Mouse (Mus musculus) G1E (cell line): Measurements from ENCODE around the gene Gm525.

Source experiments
- CTCF ChIP-seq: IDR thresholded peaks from 2 replicates; pipeline ENCODE4 v1.5.1; 2012; ENCODE audit warnings: low read depth, low read length, inconsistent platforms, mixed read lengths
- GATA1 ChIP-seq: IDR thresholded peaks from 2 replicates; pipeline ENCODE4 v1.6.1; 2012; ENCODE audit warnings: borderline replicate concordance, low read length, inconsistent platforms, mixed read lengths
- POLR2AphosphoS5 ChIP-seq: IDR thresholded peaks from 2 replicates; pipeline ENCODE4 v1.6.1; 2012; ENCODE audit warnings: low read depth, low read length, inconsistent platforms; ENCODE audit not compliant: insufficient replicate concordance
- TAL1 ChIP-seq: conservative IDR thresholded peaks from 2 replicates; pipeline ENCODE4 v1.6.1; 2012; ENCODE audit warnings: low read depth, low read length, inconsistent platforms, mixed read lengths

- no peak for TF ChIP-seq POLR2AphosphoS5
- no peak for TF ChIP-seq GATA1
- no peak for TF ChIP-seq CTCF
- no peak for TF ChIP-seq TAL1
These were observed 14.9 kb upstream of the Gm525 start for GRCm38 (mm10) chr11:89058515-89059270.
